Mouse (Mus musculus) forebrain, embryonic 15.5 days (tissue): Measurements from ENCODE around the gene Clec4f. TPM values are rescaled to one million over a fixed set of nuclear protein-coding genes. Genes with fewer than 3 reads are reported as not detected.

Experiments
- ATAC-seq: fragments of 200-750 bp; cut with Nextera tagmentation; replicated peaks from 2 replicates; pipeline ENCODE4 v1.8.0; 2017; ENCODE audit warnings: mild to moderate bottlenecking, moderate TSS enrichment, moderate library complexity
- H3K27ac ChIP-seq: fragments of 300-500 bp; sonication (generic); replicated peaks from 2 replicates; pipeline ENCODE4 v1.5.1; 2015; ENCODE audit warnings: mild to moderate bottlenecking, inconsistent platforms
- H3K27me3 ChIP-seq: fragments of 300-500 bp; sonication (generic); 2 replicates; pipeline ENCODE4 v1.6.1; 2015; ENCODE audit warnings: inconsistent platforms
- H3K36me3 ChIP-seq: fragments of 300-500 bp; sonication (generic); 2 replicates; pipeline ENCODE4 v1.6.1; 2015; ENCODE audit warnings: mild to moderate bottlenecking, inconsistent platforms
- H3K4me1 ChIP-seq: fragments of 300-500 bp; sonication (generic); 2 replicates; pipeline ENCODE4 v1.6.1; 2015; ENCODE audit warnings: inconsistent platforms
- H3K4me2 ChIP-seq: fragments of 300-500 bp; sonication (generic); replicated peaks from 2 replicates; pipeline ENCODE4 v1.6.1; 2015; ENCODE audit warnings: mild to moderate bottlenecking, inconsistent platforms
- H3K4me3 ChIP-seq: fragments of 300-500 bp; sonication (generic); 2 replicates; pipeline ENCODE4 v1.5.1; 2015; ENCODE audit warnings: mild to moderate bottlenecking, inconsistent platforms
- H3K9ac ChIP-seq: fragments of 300-500 bp; sonication (generic); replicated peaks from 2 replicates; pipeline ENCODE4 v1.6.1; 2015; ENCODE audit warnings: mild to moderate bottlenecking, inconsistent platforms
- H3K9me3 ChIP-seq: fragments of 300-500 bp; sonication (generic); 2 replicates; pipeline ENCODE4 v1.6.1; 2016; ENCODE audit warnings: inconsistent platforms
- WGBS: fragments of 180-500 bp; shearing (Covaris S2); methylation state at CpG from one replicate; pipeline ENCODE4 v1.1.7; 2015; ENCODE audit warnings: mixed read lengths; 5-methylcytosine and 5-hydroxymethylcytosine counted together
- polyA plus RNA-seq: library from polyadenylated mRNA; unstranded; fragments of >200 nt; fragmentation: Nextera tagmentation; extraction: Ambion mirVana; gene quantifications from 2 replicates; pipeline ENCODE4 v1.2.1, GENCODE M21; 2015

Gene Clec4f
- polyA plus RNA-seq, 1 experiment from 2014 or later = not detected

- 63% methylated on average over 17 of the region's 17 CpGs for WGBS
- Histone ChIP-seq H3K4me1 (no peaks in the 10 kb centered on the region), H3K27ac (no peak overlapping the region), H3K27me3 (no peaks in the 10 kb centered on the region), H3K4me3 (no peak overlapping the region), H3K4me2 (no peak overlapping the region), H3K36me3 (no peaks in the 10 kb centered on the region), H3K9me3 (no peaks in the 10 kb centered on the region), H3K9ac (no peak overlapping the region)
- ATAC-seq = no peak
These were observed 29.2 kb downstream of the Clec4f start for GRCm38 (mm10) chr6:83626781-83627180.

- ATAC-seq = no peak
- 67% methylated on average over 9 of the region's 9 CpGs for WGBS
- no peak overlapping the region for H3K9ac ChIP-seq
These were observed 36.0 kb downstream of the Clec4f start for GRCm38 (mm10) chr6:83619955-83620354.

DNA sequence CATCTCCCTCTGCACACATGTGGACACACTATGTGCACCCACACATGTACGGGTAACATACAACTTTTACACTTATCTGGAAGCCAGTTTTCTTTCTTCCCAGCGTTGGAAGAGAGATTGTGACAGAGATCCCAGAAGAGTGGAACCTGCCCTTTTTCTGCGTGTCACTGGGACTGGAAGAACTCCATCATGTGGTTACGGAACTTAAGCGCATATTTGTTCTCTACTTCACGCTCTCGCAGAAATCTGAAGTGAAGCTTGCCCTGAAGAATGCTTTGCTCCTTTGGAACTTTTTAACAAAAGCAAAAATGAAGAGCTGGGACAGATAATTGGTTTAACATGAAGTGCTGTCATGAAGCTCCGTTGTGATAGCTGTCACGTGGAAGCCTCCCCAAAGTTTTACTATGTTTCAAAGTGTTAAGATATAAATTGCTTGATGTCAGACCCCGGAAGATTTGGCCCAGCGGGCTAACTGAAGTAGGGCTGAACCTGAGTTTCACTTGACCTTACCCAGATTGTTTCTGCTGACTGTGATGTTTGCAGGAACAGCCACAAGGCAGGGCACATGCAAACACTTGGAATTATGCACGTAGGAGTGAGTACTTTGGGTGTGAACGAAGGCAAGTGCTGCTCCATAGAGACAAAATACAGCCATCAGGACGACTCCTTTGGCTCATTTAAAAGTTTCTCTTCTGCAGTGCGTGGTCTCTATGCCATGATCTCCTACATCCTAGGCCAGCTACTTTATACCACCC lies 38.2 kb downstream of the Clec4f start:
- Histone ChIP-seq H3K27me3 (no peaks in the 10 kb centered on the region), H3K27ac (no peak overlapping the region), H3K4me1 (no peaks in the 10 kb centered on the region), H3K4me2 (no peak overlapping the region), H3K9ac (no peak overlapping the region), H3K36me3 (no peaks in the 10 kb centered on the region), H3K9me3 (no peaks in the 10 kb centered on the region), H3K4me3 (no peak overlapping the region)
- 85% methylated on average over 15 of the region's 15 CpGs for WGBS
- no peak for ATAC-seq

More at GRCm38 (mm10) chr6:83619955-83620354, 36.0 kb downstream of the Clec4f start:
- Histone ChIP-seq H3K4me1 (no peaks in the 10 kb centered on the region), H3K9me3 (no peaks in the 10 kb centered on the region), H3K4me2 (no peak overlapping the region), H3K36me3 (no peaks in the 10 kb centered on the region), H3K4me3 (no peak overlapping the region), H3K27me3 (no peaks in the 10 kb centered on the region), H3K27ac (no peak overlapping the region)

DNA sequence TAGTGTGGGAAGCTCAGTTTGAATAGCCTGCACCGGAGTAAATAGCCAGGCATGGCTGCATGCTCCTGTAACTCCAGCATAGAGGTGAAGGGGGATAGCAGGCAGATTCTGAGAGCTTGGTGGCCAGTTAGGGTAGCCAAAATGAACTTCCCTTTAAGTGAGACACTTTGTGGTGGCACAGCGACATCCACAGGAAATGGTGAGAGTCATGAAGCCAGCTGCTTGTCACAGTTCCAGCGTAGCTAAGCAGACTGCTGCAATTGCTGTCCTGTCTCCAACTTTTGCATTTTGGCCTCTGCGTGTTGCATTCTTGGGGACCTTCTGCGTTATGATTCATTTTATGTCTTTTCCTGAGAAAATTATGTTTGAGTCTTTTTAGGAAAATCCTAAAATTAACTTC lies 39.5 kb downstream of the Clec4f start:
- no peak overlapping the region for H3K4me3 ChIP-seq
- H3K27ac ChIP-seq = no peak overlapping the region
- ATAC-seq = no peak
- 84% methylated on average over 5 of the region's 5 CpGs for WGBS
- no peaks in the 10 kb centered on the region for H3K27me3 ChIP-seq
- H3K9me3 ChIP-seq = no peaks in the 10 kb centered on the region
- H3K4me1 ChIP-seq = no peaks in the 10 kb centered on the region
- no peak overlapping the region for H3K9ac ChIP-seq
- H3K4me2 ChIP-seq = no peak overlapping the region
- H3K36me3 ChIP-seq = no peaks in the 10 kb centered on the region

GRCm38 (mm10) chr6:83614469-83614868 lies 41.5 kb downstream of the Clec4f start:
- no peaks in the 10 kb centered on the region for H3K36me3 ChIP-seq
- H3K4me3 ChIP-seq = no peak overlapping the region
- H3K27ac ChIP-seq = no peak overlapping the region
- no peak for ATAC-seq
- no peak overlapping the region for H3K4me2 ChIP-seq
- no peaks in the 10 kb centered on the region for H3K9me3 ChIP-seq
- WGBS = 98% methylated on average over 4 of the region's 4 CpGs
- no peak overlapping the region for H3K9ac ChIP-seq
- no peaks in the 10 kb centered on the region for H3K4me1 ChIP-seq
- H3K27me3 ChIP-seq = no peaks in the 10 kb centered on the region

- Histone ChIP-seq H3K4me1 (no peaks in the 10 kb centered on the region), H3K36me3 (no peaks in the 10 kb centered on the region), H3K4me2 (no peak overlapping the region), H3K9ac (no peak overlapping the region), H3K9me3 (no peaks in the 10 kb centered on the region), H3K27ac (no peak overlapping the region), H3K27me3 (no peaks in the 10 kb centered on the region), H3K4me3 (no peak overlapping the region)
- WGBS = 97% methylated on average over 1 of the region's 1 CpGs
- no peak for ATAC-seq
These were observed 43.0 kb downstream of the Clec4f start for GRCm38 (mm10) chr6:83612976-83613375.

DNA sequence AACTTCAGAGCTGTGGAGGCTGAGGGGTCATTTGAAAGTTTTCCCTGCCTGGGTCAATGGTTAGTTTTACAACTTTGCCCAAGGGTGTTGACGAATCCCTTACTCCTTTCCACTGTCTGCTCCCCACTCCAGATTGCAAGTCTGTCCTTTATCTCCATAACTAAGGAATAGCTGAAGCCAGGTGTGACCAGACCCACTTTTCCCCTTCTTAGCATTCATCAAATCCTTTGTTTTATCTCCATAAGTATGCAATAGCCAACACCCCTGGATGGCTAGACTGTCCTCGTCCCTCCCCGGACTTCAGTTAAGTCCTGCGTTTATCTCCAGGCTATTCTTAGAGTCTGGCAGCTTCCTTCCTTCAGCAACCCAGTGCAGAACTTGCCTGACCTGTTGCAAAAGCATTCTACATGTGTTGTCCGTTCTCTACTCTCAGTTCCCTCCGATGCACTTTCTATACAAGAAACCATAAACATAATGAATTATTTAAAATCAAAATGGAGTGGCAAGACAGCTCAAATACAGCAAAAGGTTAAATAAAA lies 56.3 kb downstream of the Clec4f start:
- no peak overlapping the region for H3K4me3 ChIP-seq
- H3K4me1 ChIP-seq = peaks cover 5% of the 10 kb centered on the region; the same call in 1 of the 2 replicates
- no peak for ATAC-seq
- no peaks in the 10 kb centered on the region for H3K9me3 ChIP-seq
- no peaks in the 10 kb centered on the region for H3K36me3 ChIP-seq
- H3K27me3 ChIP-seq = no peaks in the 10 kb centered on the region; the same call in 1 of the 2 replicates
- H3K9ac ChIP-seq = no peak overlapping the region
- H3K27ac ChIP-seq = no peak overlapping the region
- WGBS = 91% methylated on average over 6 of the region's 6 CpGs
- no peak overlapping the region for H3K4me2 ChIP-seq

DNA sequence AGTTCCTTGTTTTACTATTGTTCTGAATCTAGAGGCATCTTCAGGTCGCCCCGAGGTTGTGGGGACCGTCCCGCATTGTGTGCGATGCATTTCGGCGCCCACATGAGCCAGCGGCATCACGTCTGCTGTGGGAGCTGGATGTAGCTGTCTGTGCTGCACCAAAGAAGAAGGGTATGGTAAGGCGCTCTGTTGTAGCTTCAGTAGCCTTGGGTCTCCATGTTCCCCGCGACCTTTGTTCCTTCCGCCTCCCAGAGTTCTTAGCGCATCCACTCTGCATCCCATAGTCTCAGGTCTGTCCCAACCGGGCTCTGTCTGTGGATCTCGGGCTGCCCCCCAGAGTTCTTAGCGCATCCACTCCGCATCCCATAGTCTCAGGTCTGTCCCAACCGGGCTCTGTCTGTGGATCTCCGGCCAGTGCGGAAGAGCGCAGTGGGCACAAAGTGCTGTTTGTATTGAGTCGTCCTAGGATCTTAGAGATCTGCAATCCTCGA lies 56.9 kb downstream of the Clec4f start:
- Histone ChIP-seq H3K27ac (no peak overlapping the region), H3K36me3 (no peaks in the 10 kb centered on the region), H3K27me3 (no peaks in the 10 kb centered on the region; the same call in 1 of the 2 replicates), H3K4me3 (peak overlapping the region; percentile 34), H3K9me3 (no peaks in the 10 kb centered on the region), H3K4me2 (peak overlapping the region; percentile 53), H3K4me1 (peaks cover 5% of the 10 kb centered on the region; the same call in 1 of the 2 replicates), H3K9ac (peak overlapping the region; percentile 40)
- WGBS = 37% methylated on average over 24 of the region's 24 CpGs
- ATAC-seq = peak; percentile 11; the same call in 1 of the 2 replicates

- ATAC-seq = peak; percentile 46; the same call in 1 of the 2 replicates
- WGBS = 10% methylated on average over 9 of the region's 9 CpGs
These were observed 57.3 kb downstream of the Clec4f start for GRCm38 (mm10) chr6:83598646-83599045.

GRCm38 (mm10) chr6:83597988-83598387 lies 58.0 kb downstream of the Clec4f start:
- WGBS = 52% methylated on average over 3 of the region's 3 CpGs
- no peak for ATAC-seq
- H3K27me3 ChIP-seq = no peaks in the 10 kb centered on the region; the same call in 1 of the 2 replicates

More at GRCm38 (mm10) chr6:83598646-83599045, 57.3 kb downstream of the Clec4f start:
- H3K36me3 ChIP-seq = no peaks in the 10 kb centered on the region
- H3K27me3 ChIP-seq = no peaks in the 10 kb centered on the region; the same call in 1 of the 2 replicates
- no peak overlapping the region for H3K27ac ChIP-seq
- H3K9me3 ChIP-seq = no peaks in the 10 kb centered on the region
- peaks cover 5% of the 10 kb centered on the region; the same call in 1 of the 2 replicates for H3K4me1 ChIP-seq
- H3K4me2 ChIP-seq = peak overlapping the region; percentile 53
- peak overlapping the region; percentile 40 for H3K9ac ChIP-seq
- H3K4me3 ChIP-seq = peak overlapping the region; percentile 34

DNA sequence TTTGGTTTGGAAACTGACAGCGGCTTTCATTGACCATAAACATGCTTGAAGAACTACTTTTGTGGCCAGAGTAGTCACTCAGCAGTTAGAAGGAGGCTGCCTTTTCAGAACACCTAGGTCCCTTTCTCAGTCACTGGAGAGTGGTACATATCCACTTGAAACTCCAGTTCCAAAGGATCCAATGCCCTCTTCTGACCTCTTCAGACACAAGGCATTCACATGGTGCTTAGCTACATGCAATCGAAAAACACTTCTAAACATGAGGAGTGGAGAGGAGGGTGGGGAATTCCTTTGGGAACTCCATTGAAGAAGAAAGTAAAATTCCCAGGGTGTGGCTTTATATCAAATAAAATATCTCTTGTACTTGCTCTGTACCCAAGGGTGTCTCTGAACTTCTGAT lies 61.0 kb downstream of the Clec4f start:
- 88% methylated on average over 2 of the region's 2 CpGs for WGBS
- H3K27me3 ChIP-seq = no peaks in the 10 kb centered on the region; the same call in 1 of the 2 replicates
- H3K27ac ChIP-seq = no peak overlapping the region
- no peaks in the 10 kb centered on the region for H3K36me3 ChIP-seq
- no peak overlapping the region for H3K9ac ChIP-seq
- H3K4me3 ChIP-seq = no peak overlapping the region
- H3K4me1 ChIP-seq = peaks cover 5% of the 10 kb centered on the region; the same call in 1 of the 2 replicates
- H3K4me2 ChIP-seq = no peak overlapping the region
- no peaks in the 10 kb centered on the region for H3K9me3 ChIP-seq
- ATAC-seq = no peak

More at GRCm38 (mm10) chr6:83597988-83598387, 58.0 kb downstream of the Clec4f start:
- Histone ChIP-seq H3K4me1 (peaks cover 5% of the 10 kb centered on the region; the same call in 1 of the 2 replicates), H3K9ac (no peak overlapping the region), H3K4me3 (no peak overlapping the region), H3K27ac (no peak overlapping the region), H3K4me2 (no peak overlapping the region), H3K36me3 (no peaks in the 10 kb centered on the region), H3K9me3 (no peaks in the 10 kb centered on the region)
